7 mouse cellular contexts compared by ENCODE assay signal in the genomic region with DNA sequence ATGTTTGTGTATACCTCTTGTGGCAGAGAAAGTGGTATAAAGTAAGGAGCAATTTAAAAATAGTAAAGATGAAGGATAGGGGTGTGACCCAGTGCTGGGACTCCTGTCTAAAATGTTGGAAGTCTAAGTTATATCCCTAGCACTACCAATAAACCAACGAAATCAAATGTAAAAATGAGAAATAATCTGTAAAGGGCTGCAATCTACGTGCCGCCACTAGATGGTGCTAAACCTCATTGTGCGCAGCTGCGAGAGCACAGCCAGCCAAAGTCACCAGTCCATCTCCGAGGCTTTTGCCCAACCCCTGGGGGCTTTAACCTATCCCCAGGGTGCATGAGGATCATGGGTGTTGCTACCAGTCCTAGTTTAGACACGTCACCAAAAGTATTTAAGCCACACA.
DNase-seq lines count a peak whose midpoint lies in the region; TF ChIP-seq lines count a peak whose summit lies in the region.
"Not testable (repeated sequence)": the region's sequence is repeated elsewhere in the genome, so short reads cannot be mapped to it uniquely, and the experiment has no call there.

No protein-coding gene starts in this region.

- H3K27ac ChIP-seq in CH12.LX (ENCODE audit: insufficient read depth, low read depth); gastrocnemius, adult 2 months: not testable (repeated sequence)

- H3K4me3 ChIP-seq in CH12.LX (replicated peaks in 1 of 3; ENCODE audit: low read depth in 2 of 3, low read length in 2 of 3, poor library complexity in 1 of 3); gastrocnemius, adult 2 months: not testable (repeated sequence)

- peak; percentile 3 for DNase-seq in CH12.LX (ENCODE audit: extremely low read depth)
- DNase-seq in adrenal gland, postnatal 10 days: peak; percentile 10
- not testable (repeated sequence) for DNase-seq in gastrocnemius, adult 2 months
- DNase-seq in kidney, adult 18-20 months: peak; percentile 27
- DNase-seq in layer of hippocampus, postnatal 10 days (ENCODE audit: low spot score in 2 of 2): peak; percentile 11 to 17
- DNase-seq in lung, postnatal 14 days: peak; percentile 10
- peak; percentile 52 for DNase-seq in right cerebral cortex, postnatal 4 days

- in situ Hi-C loops in CH12.LX (cut with MboI; ENCODE audit: low pct_ligation_motif_present, low pct_unique_long_range_greater_than_20kb, low sequenced_read_pairs): not testable (repeated sequence)

- intact Hi-C loops in gastrocnemius, adult 2 months (cut with DNase I): not testable (repeated sequence)

- H3K4me1 ChIP-seq in CH12.LX (ENCODE audit: control insufficient read depth in 1 of 2, insufficient read depth in 2 of 2): not testable (repeated sequence)

- not testable (repeated sequence) for H3K9ac ChIP-seq in CH12.LX (ENCODE audit: insufficient read depth, low read depth)

- not testable (repeated sequence) for H3K79me2 ChIP-seq in CH12.LX (replicated peaks; ENCODE audit: control insufficient read depth, extremely low read depth, insufficient read depth, poor library complexity, severe bottlenecking)

- not testable (repeated sequence) for TF ChIP-seq POLR2A in CH12.LX (IDR thresholded peaks at IDR 0.05; ENCODE audit: low read depth, low read length)

- not testable (repeated sequence) for H3K36me3 ChIP-seq in CH12.LX (replicated peaks in 1 of 2; ENCODE audit: control insufficient read depth in 1 of 2, insufficient read depth in 1 of 2, low read length in 1 of 2)

- not testable (repeated sequence) for TF ChIP-seq EP300 in CH12.LX (IDR thresholded peaks at IDR 0.05; ENCODE audit: low read length)

- dilution Hi-C loops in CH12.LX (cut with MboI; ENCODE audit: extremely low pct_ligation_motif_present, extremely low pct_unique_long_range_greater_than_20kb, low sequenced_read_pairs): not testable (repeated sequence)

- not testable (repeated sequence) for H3K27me3 ChIP-seq in CH12.LX (replicated peaks)

- TF ChIP-seq RAD21 in CH12.LX (IDR thresholded peaks at IDR 0.05; ENCODE audit: low read depth, low read length): not testable (repeated sequence)

- not testable (repeated sequence) for H3K4me2 ChIP-seq in CH12.LX (ENCODE audit: insufficient read depth, low read depth, poor library complexity, severe bottlenecking)

- peak in 1 of 2 experiments; percentile 16; a peak in 1 of 4 replicates for TF ChIP-seq CTCF in CH12.LX (conservative IDR thresholded peaks at IDR 0.05 in 1 of 2, IDR thresholded peaks at IDR 0.05 in 1 of 2; ENCODE audit: low read depth in 2 of 2, low read length in 2 of 2)
- TF ChIP-seq CTCF in gastrocnemius, adult 2 months (IDR thresholded peaks at IDR 0.05): peak; percentile 38

- not testable (repeated sequence) for H3K9me3 ChIP-seq in CH12.LX (replicated peaks; ENCODE audit: low read length)
